Mouse (Mus musculus): ENCODE data around the gene N6amt1.

The N6amt1 gene

GRCm38 (mm10) chr16:87354075-87354583 is at the start of gene N6amt1:
N6amt1 (plus strand) TSS chr16:87354185.
- peak; percentile 97 for DNase-seq (ENCODE audit: extremely low spot score, low spot score)

- no peak for DNase-seq (ENCODE audit: extremely low spot score, low spot score)
These were observed 48.6 kb upstream of the N6amt1 start for GRCm38 (mm10) chr16:87305251-87306011.

GRCm38 (mm10) chr16:87307109-87307735 is 46.8 kb upstream of the N6amt1 start:
- no peak for DNase-seq (ENCODE audit: extremely low spot score, low spot score)

GRCm38 (mm10) chr16:87310659-87311058 is 43.3 kb upstream of the N6amt1 start:
- DNase-seq (ENCODE audit: extremely low spot score, low spot score) = no peak

- no peak for DNase-seq (ENCODE audit: extremely low spot score, low spot score)
These were observed 35.7 kb upstream of the N6amt1 start for GRCm38 (mm10) chr16:87318200-87318811.

- no peak for DNase-seq (ENCODE audit: extremely low spot score, low spot score)
These were observed 35.0 kb upstream of the N6amt1 start for GRCm38 (mm10) chr16:87318998-87319397.

GRCm38 (mm10) chr16:87319541-87320251 is 34.3 kb upstream of the N6amt1 start:
- no peak for DNase-seq (ENCODE audit: extremely low spot score, low spot score)

GRCm38 (mm10) chr16:87320252-87320555 is 33.8 kb upstream of the N6amt1 start:
- DNase-seq (ENCODE audit: extremely low spot score, low spot score) = no peak

- DNase-seq (ENCODE audit: extremely low spot score, low spot score) = no peak
These were observed 29.4 kb upstream of the N6amt1 start for GRCm38 (mm10) chr16:87324571-87324970.

GRCm38 (mm10) chr16:87329986-87330385 is 24.0 kb upstream of the N6amt1 start:
- no peak for DNase-seq (ENCODE audit: extremely low spot score, low spot score)

GRCm38 (mm10) chr16:87334756-87335155 is 19.2 kb upstream of the N6amt1 start:
- no peak for DNase-seq (ENCODE audit: extremely low spot score, low spot score)

- no peak for DNase-seq (ENCODE audit: extremely low spot score, low spot score)
These were observed 12.9 kb upstream of the N6amt1 start for GRCm38 (mm10) chr16:87341043-87341572.

- DNase-seq (ENCODE audit: extremely low spot score, low spot score) = no peak
These were observed 5.9 kb upstream of the N6amt1 start for GRCm38 (mm10) chr16:87348133-87348532.

GRCm38 (mm10) chr16:87351386-87352105 is 2.4 kb upstream of the N6amt1 start:
- no peak for DNase-seq (ENCODE audit: extremely low spot score, low spot score)

GRCm38 (mm10) chr16:87353605-87354004 is 380 bp upstream of the N6amt1 start:
- no peak for DNase-seq (ENCODE audit: extremely low spot score, low spot score)

- no peak for DNase-seq (ENCODE audit: extremely low spot score, low spot score)
These were observed 763 bp downstream of the N6amt1 start for GRCm38 (mm10) chr16:87354748-87355147.

GRCm38 (mm10) chr16:87360096-87360495 is 6.1 kb downstream of the N6amt1 start:
- DNase-seq (ENCODE audit: extremely low spot score, low spot score) = no peak

- DNase-seq (ENCODE audit: extremely low spot score, low spot score) = no peak
These were observed 10.2 kb downstream of the N6amt1 start for GRCm38 (mm10) chr16:87364231-87364630.

GRCm38 (mm10) chr16:87366035-87366434 is 12.1 kb downstream of the N6amt1 start:
- DNase-seq (ENCODE audit: extremely low spot score, low spot score) = no peak

- no peak for DNase-seq (ENCODE audit: extremely low spot score, low spot score)
These were observed 12.5 kb downstream of the N6amt1 start for GRCm38 (mm10) chr16:87366445-87366844.

GRCm38 (mm10) chr16:87382996-87383395 is 29.0 kb downstream of the N6amt1 start:
- DNase-seq (ENCODE audit: extremely low spot score, low spot score) = no peak

All from neural tube, embryonic 10.5 days (tissue).